Mouse (Mus musculus): ENCODE data around the gene Batf3. TPM values are rescaled to one million over a fixed set of nuclear protein-coding genes. Genes with fewer than 3 reads are reported as not detected.

Gene Batf3
- polyA plus RNA-seq, 1 experiment = 2.0 TPM

- peaks cover 53% of the 10 kb centered on the region for H3K36me3 ChIP-seq (replicated peaks; ENCODE audit: low read length)
Measured at GRCm38 (mm10) chr1:191065188-191065587, 32.5 kb upstream of the Batf3 start.

DNA sequence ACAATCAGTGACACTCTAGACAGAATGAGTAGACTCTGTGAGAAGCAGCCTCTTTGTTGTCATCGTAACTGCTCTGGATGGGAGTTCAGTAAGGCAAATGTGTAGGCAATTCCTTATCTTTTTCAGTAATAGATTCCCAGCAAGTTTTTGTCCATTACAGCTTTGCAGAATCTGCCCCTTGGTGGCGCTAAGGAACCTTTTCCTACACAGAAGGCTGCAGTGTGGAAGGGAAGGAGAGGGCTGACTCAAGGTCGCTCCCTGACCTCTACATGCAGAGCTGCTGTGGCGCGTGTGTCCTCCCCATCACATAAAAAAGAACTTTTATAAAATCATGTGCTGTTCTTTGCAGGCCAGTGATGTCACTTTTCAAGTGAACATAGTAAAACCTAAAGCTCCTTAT, 29.3 kb upstream of the Batf3 start:
- H3K4me3 ChIP-seq (replicated peaks) = no peak overlapping the region
- no peaks in the 10 kb centered on the region for H3K27me3 ChIP-seq (replicated peaks)
- no peaks in the 10 kb centered on the region for H3K9me3 ChIP-seq
- TF ChIP-seq GATA1 (IDR thresholded peaks at IDR 0.05; ENCODE audit: borderline replicate concordance, low read length) (no peak), FLI1 (IDR thresholded peaks at IDR 0.05; ENCODE audit: low read length) (no peak)
- H3K36me3 ChIP-seq (replicated peaks; ENCODE audit: low read length) = peaks cover 83% of the 10 kb centered on the region
- peaks cover 35% of the 10 kb centered on the region for H3K4me1 ChIP-seq

More at GRCm38 (mm10) chr1:191065188-191065587, 32.5 kb upstream of the Batf3 start:
- Histone ChIP-seq H3K9me3 (no peaks in the 10 kb centered on the region), H3K4me3 (replicated peaks) (no peak overlapping the region), H3K27me3 (replicated peaks) (no peaks in the 10 kb centered on the region), H3K4me1 (peaks cover 43% of the 10 kb centered on the region)
- TF ChIP-seq GATA1 (IDR thresholded peaks at IDR 0.05; ENCODE audit: borderline replicate concordance, low read length) = no peak
- TF ChIP-seq FLI1 (IDR thresholded peaks at IDR 0.05; ENCODE audit: low read length) = no peak

DNA sequence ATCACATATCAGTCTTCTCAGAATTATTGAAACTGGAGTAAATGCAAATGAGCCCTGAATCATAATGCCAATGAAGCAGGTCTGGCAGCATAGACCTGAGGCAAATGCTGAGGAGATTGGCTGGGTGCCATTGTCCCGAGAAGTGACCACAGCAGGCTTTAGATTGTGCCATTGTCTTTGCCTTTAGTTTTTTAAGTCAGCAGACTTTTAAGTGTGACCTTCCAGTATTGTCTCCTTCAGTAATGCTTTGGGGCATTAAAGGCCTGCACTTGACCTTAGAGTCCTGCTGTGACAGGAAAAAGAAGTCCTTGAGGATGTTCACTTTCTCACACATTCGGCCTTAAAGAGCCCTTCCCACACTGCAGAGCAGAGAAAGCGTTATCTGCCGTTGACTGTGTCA, 27.4 kb upstream of the Batf3 start:
- peaks cover 96% of the 10 kb centered on the region for H3K36me3 ChIP-seq (replicated peaks; ENCODE audit: low read length)
- no peak overlapping the region for H3K4me3 ChIP-seq (replicated peaks)
- H3K4me1 ChIP-seq = peaks cover 25% of the 10 kb centered on the region
- TF ChIP-seq FLI1 (IDR thresholded peaks at IDR 0.05; ENCODE audit: low read length) (no peak), GATA1 (IDR thresholded peaks at IDR 0.05; ENCODE audit: borderline replicate concordance, low read length) (no peak)
- H3K9me3 ChIP-seq = no peaks in the 10 kb centered on the region
- no peaks in the 10 kb centered on the region for H3K27me3 ChIP-seq (replicated peaks)

GRCm38 (mm10) chr1:191071613-191072012, 26.0 kb upstream of the Batf3 start:
- H3K4me1 ChIP-seq = peaks cover 25% of the 10 kb centered on the region
- H3K36me3 ChIP-seq (replicated peaks; ENCODE audit: low read length) = peaks cover 96% of the 10 kb centered on the region
- no peaks in the 10 kb centered on the region for H3K9me3 ChIP-seq
- TF ChIP-seq FLI1 (IDR thresholded peaks at IDR 0.05; ENCODE audit: low read length) (no peak), GATA1 (IDR thresholded peaks at IDR 0.05; ENCODE audit: borderline replicate concordance, low read length) (no peak)
- H3K4me3 ChIP-seq (replicated peaks) = no peak overlapping the region
- H3K27me3 ChIP-seq (replicated peaks) = no peaks in the 10 kb centered on the region

DNA sequence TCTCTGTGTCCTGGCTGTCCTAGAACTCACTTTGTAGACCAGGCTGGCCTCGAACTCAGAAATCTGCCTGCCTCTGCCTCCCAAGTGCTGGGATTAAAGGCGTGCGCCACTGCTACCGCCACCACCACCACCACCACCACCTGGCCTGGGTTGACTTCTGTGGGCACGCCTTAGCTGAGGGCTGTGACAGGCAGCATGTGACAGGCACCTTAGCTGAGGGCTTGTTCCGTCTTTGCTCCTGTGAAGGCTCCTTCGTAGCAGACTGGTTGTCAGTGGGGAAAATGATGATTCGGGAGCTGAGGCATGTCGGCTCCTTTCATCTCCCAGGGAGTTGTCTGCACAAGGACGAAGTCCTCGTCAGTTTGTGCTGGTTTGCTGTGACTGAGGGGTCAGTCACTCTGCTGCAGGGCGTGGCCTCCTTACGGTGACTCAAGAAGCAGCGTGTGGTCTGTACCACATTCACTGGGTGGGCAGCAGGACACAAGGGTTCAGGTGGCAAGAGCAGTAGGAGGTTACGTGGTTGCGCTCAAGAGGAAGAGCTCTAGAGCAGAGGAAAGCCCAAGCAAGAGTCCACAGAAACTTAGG, 25.2 kb upstream of the Batf3 start:
- Histone ChIP-seq H3K9me3 (no peaks in the 10 kb centered on the region), H3K36me3 (replicated peaks; ENCODE audit: low read length) (peaks cover 98% of the 10 kb centered on the region), H3K4me1 (peaks cover 25% of the 10 kb centered on the region), H3K4me3 (replicated peaks) (no peak overlapping the region), H3K27me3 (replicated peaks) (no peaks in the 10 kb centered on the region)
- TF ChIP-seq GATA1 (IDR thresholded peaks at IDR 0.05; ENCODE audit: borderline replicate concordance, low read length) = no peak
- TF ChIP-seq FLI1 (IDR thresholded peaks at IDR 0.05; ENCODE audit: low read length) = no peak

DNA sequence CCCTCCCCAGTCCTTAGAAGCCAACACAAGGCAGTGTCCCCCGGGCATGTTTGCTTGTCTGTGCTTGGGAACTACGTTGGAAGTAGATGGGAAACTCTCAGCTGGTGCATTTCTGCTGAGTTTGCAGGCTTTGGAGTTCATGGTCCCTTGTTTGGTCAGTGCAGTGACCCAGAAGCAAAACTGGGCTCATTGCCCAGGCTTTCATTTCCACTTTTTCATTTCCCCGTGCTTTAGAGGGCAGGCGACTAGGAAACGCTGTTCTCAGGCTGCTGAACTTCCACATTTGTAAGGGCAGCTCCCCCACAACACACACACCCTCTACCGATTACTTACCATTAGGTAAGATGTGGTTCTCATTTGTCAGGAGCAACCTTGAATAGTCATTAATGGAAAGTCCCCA, 24.6 kb upstream of the Batf3 start:
- Histone ChIP-seq H3K4me3 (replicated peaks) (no peak overlapping the region), H3K9me3 (peaks cover 2% of the 10 kb centered on the region), H3K36me3 (replicated peaks; ENCODE audit: low read length) (peaks cover 98% of the 10 kb centered on the region), H3K27me3 (replicated peaks) (no peaks in the 10 kb centered on the region), H3K4me1 (peaks cover 25% of the 10 kb centered on the region)
- TF ChIP-seq FLI1 (IDR thresholded peaks at IDR 0.05; ENCODE audit: low read length) (no peak), GATA1 (IDR thresholded peaks at IDR 0.05; ENCODE audit: borderline replicate concordance, low read length) (no peak)

- Histone ChIP-seq H3K27me3 (replicated peaks) (no peaks in the 10 kb centered on the region), H3K36me3 (replicated peaks; ENCODE audit: low read length) (peaks cover 98% of the 10 kb centered on the region), H3K4me1 (peaks cover 30% of the 10 kb centered on the region), H3K4me3 (replicated peaks) (no peak overlapping the region), H3K9me3 (peaks cover 5% of the 10 kb centered on the region)
- TF ChIP-seq FLI1 (IDR thresholded peaks at IDR 0.05; ENCODE audit: low read length) (no peak), GATA1 (IDR thresholded peaks at IDR 0.05; ENCODE audit: borderline replicate concordance, low read length) (no peak)
Measured at GRCm38 (mm10) chr1:191073486-191073885, 24.2 kb upstream of the Batf3 start.

DNA sequence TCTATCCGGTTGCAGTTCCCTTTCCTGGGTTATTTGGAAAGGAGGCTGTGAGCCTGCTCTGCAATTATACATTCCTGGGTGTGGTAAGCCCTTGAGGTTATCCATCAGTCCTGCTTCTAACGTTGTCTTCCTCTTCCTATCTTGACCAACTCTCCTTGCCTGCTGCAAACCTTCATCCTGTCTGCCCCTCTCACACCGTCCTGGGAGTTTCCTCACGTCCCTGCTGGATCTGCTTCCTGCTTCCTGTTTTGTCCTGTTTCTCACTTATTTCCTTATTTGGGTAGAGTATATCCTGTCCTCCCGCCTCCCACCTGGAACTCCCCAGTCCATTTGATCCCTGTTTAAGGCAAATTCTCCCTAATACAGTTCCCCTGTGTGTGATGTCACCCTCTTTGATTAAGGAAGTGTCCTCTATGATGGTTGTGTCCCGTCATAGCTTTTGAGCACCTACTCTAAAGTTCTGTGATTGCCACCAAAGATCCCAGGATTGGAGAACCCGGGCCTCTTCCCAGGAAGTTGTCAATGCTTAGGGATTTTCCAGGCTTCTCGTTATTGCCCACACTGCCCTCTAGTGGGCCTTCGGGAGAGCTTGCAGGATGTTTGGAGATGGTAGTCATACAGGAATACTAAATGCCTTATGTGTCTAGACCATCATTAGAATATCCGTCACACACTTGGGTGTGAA, 22.3 kb upstream of the Batf3 start:
- H3K9me3 ChIP-seq = peaks cover 5% of the 10 kb centered on the region
- peaks cover 32% of the 10 kb centered on the region for H3K4me1 ChIP-seq
- peaks cover 98% of the 10 kb centered on the region for H3K36me3 ChIP-seq (replicated peaks; ENCODE audit: low read length)
- no peaks in the 10 kb centered on the region for H3K27me3 ChIP-seq (replicated peaks)
- peak overlapping the region; percentile 21 for H3K4me3 ChIP-seq (replicated peaks)
- TF ChIP-seq GATA1 (IDR thresholded peaks at IDR 0.05; ENCODE audit: borderline replicate concordance, low read length) = no peak
- no peak for TF ChIP-seq FLI1 (IDR thresholded peaks at IDR 0.05; ENCODE audit: low read length)

GRCm38 (mm10) chr1:191083230-191083629, 14.4 kb upstream of the Batf3 start:
- H3K4me3 ChIP-seq (replicated peaks) = no peak overlapping the region
- H3K4me1 ChIP-seq = peaks cover 34% of the 10 kb centered on the region
- peaks cover 71% of the 10 kb centered on the region for H3K36me3 ChIP-seq (replicated peaks; ENCODE audit: low read length)
- no peaks in the 10 kb centered on the region for H3K27me3 ChIP-seq (replicated peaks)
- no peak for TF ChIP-seq GATA1 (IDR thresholded peaks at IDR 0.05; ENCODE audit: borderline replicate concordance, low read length)
- no peak for TF ChIP-seq FLI1 (IDR thresholded peaks at IDR 0.05; ENCODE audit: low read length)
- H3K9me3 ChIP-seq = peaks cover under 1% of the 10 kb centered on the region

GRCm38 (mm10) chr1:191084951-191085559, 12.6 kb upstream of the Batf3 start:
- peak overlapping the region; percentile 60 for H3K4me3 ChIP-seq (replicated peaks)
- H3K36me3 ChIP-seq (replicated peaks; ENCODE audit: low read length) = peaks cover 53% of the 10 kb centered on the region
- TF ChIP-seq FLI1 (IDR thresholded peaks at IDR 0.05; ENCODE audit: low read length) = no peak
- no peak for TF ChIP-seq GATA1 (IDR thresholded peaks at IDR 0.05; ENCODE audit: borderline replicate concordance, low read length)

More at GRCm38 (mm10) chr1:191084951-191085559, 12.6 kb upstream of the Batf3 start:
- Histone ChIP-seq H3K27me3 (replicated peaks) (peaks cover 3% of the 10 kb centered on the region), H3K9me3 (no peaks in the 10 kb centered on the region), H3K4me1 (peaks cover 39% of the 10 kb centered on the region)
